Mouse (Mus musculus): Measurements from ENCODE around the gene Cfap43. TPM values are rescaled to one million over a fixed set of nuclear protein-coding genes. Genes with fewer than 3 reads are reported as not detected.

Gene Cfap43
- polyA plus RNA-seq, 1 experiment: not detected

- TF ChIP-seq GATA1 (IDR thresholded peaks at IDR 0.05; ENCODE audit: low read length): no peak
Observed at GRCm38 (mm10) chr19:47882151-47882881, 36.8 kb downstream of the Cfap43 start.

- no peak for TF ChIP-seq GATA1 (IDR thresholded peaks at IDR 0.05; ENCODE audit: low read length)
Observed at GRCm38 (mm10) chr19:47881538-47881937, 37.5 kb downstream of the Cfap43 start.

- no peak for TF ChIP-seq GATA1 (IDR thresholded peaks at IDR 0.05; ENCODE audit: low read length)
Observed at GRCm38 (mm10) chr19:47876252-47876651, 42.8 kb downstream of the Cfap43 start.

- no peak for TF ChIP-seq GATA1 (IDR thresholded peaks at IDR 0.05; ENCODE audit: low read length)
Observed at GRCm38 (mm10) chr19:47871515-47871914, 47.6 kb downstream of the Cfap43 start.

- no peak for TF ChIP-seq GATA1 (IDR thresholded peaks at IDR 0.05; ENCODE audit: low read length)
Observed at GRCm38 (mm10) chr19:47870102-47870666, 48.9 kb downstream of the Cfap43 start.

GRCm38 (mm10) chr19:47869516-47869915 lies 49.6 kb downstream of the Cfap43 start:
- no peak for TF ChIP-seq GATA1 (IDR thresholded peaks at IDR 0.05; ENCODE audit: low read length)

- TF ChIP-seq GATA1 (IDR thresholded peaks at IDR 0.05; ENCODE audit: low read length): no peak
Observed at GRCm38 (mm10) chr19:47868951-47869350, 50.1 kb downstream of the Cfap43 start.

- TF ChIP-seq GATA1 (IDR thresholded peaks at IDR 0.05; ENCODE audit: low read length): no peak
Observed at GRCm38 (mm10) chr19:47867628-47868175, 51.4 kb downstream of the Cfap43 start.

GRCm38 (mm10) chr19:47865353-47865947 lies 53.6 kb downstream of the Cfap43 start, which contains the start of gene Gsto2:
Gene Gsto2 (plus strand): TSS chr19:47865534.
- no peak for TF ChIP-seq GATA1 (IDR thresholded peaks at IDR 0.05; ENCODE audit: low read length)

GRCm38 (mm10) chr19:47864721-47865120 lies 54.4 kb downstream of the Cfap43 start:
- TF ChIP-seq GATA1 (IDR thresholded peaks at IDR 0.05; ENCODE audit: low read length): no peak

- TF ChIP-seq GATA1 (IDR thresholded peaks at IDR 0.05; ENCODE audit: low read length): no peak
Observed at GRCm38 (mm10) chr19:47864051-47864450, 55.0 kb downstream of the Cfap43 start.

GRCm38 (mm10) chr19:47862581-47862980 lies 56.5 kb downstream of the Cfap43 start:
- TF ChIP-seq GATA1 (IDR thresholded peaks at IDR 0.05; ENCODE audit: low read length): no peak

GRCm38 (mm10) chr19:47859180-47859579 lies 59.9 kb downstream of the Cfap43 start:
- no peak for TF ChIP-seq GATA1 (IDR thresholded peaks at IDR 0.05; ENCODE audit: low read length)

- no peak for TF ChIP-seq GATA1 (IDR thresholded peaks at IDR 0.05; ENCODE audit: low read length)
Observed at GRCm38 (mm10) chr19:47857957-47858942, 60.8 kb downstream of the Cfap43 start.
